Mouse (Mus musculus): ENCODE measurements around the gene Slx4ip.

Slx4ip gene

DNA sequence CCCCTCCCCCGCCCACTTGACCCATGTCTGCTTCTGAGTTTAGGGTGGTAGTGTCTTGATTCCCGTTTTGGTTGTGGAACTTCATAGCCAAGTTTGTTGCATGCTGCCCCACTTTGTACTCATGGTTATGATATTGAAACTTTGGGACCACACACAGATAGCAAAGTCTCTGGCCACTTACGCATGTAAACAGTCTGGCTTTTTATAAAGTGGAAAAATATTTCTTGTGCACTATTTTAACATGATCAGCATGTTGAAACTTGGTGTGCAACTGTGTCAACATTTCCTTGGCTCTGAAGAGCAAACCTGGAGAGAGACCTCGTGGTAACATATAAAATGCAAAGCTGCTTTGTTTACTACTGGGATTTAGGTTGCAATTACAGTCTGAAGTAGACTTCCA is 56.5 kb downstream of the Slx4ip start:
- DNase-seq (ENCODE audit: extremely low spot score): no peak

DNA sequence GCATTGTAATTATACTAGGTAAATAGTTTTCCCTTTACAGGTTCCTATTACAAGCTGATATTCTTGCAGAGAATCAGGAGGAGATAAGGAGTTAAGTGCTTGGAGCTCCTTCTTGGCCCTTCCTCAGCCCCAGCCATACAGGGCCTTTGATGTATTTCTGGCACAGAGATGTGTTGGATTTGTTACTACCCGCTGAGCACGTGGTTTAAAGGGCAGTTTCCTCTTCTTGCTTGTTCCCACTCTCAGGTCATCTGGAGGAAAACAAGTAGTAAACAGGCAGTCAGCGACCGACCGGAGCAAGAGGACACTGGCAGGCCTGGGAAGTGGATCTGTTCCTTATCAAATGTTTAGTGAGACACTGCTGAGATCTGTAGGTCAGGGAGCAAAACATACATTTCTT is 56.9 kb downstream of the Slx4ip start:
- DNase-seq (ENCODE audit: extremely low spot score): no peak

DNA sequence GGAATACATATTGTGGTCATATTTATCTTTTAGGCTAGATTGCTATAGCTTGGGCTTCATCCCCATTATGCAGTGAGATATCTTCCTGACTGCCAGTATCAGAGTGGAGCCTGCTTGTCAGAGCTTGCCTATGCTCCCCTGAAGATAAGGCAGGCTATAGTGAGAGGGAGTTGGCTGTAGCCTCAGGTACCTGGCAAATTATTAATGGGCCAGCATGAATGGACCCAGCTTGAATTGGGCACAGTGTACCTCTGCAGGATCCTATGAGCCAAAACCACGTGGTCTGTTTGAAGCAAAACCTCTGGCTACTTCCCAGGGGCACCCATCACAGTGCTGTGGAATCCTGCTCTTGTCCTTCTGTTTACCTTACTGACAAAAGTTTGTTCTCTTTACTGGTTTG is 61.2 kb downstream of the Slx4ip start:
- DNase-seq (ENCODE audit: extremely low spot score): no peak

DNA sequence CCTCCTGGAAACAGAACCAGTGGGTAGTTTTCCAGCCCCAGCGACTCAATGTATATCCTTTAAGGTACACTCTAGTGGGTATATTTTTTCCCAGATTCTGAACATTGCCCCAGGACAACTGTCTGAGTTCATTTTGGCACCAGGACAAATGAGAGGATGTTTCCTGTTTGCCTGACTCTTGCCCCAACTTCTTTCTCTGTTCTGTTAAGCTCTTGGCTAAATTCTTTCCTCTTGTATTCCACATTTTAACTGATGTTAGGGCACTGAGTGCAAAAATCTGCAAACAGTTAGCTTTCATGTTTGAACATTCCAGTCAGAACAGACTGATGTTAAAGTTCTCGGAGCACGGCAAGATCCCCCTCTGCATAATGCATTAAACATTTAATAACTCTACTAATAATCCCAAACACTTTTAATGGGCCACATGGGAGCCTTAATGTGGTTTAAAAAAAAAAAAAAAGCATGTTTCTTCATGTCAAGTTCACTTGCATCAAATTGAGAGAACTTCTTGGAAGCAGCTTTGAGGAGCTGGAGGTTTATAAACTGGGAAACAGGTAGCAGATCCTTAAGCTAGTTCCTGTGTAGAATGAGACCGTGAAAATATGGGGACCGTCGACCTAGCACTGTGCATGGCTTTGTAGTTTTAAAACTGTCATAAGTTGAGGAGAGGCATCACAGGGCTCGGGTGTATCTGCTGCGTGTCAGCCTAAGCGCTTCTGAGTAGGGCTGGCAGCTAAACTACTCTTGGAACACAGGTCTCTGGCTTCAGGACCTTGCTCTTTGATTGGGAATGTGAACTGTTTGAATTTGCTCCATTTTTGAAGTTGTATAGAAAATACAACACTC is 64.9 kb downstream of the Slx4ip start:
- DNase-seq (ENCODE audit: extremely low spot score): no peak

DNA sequence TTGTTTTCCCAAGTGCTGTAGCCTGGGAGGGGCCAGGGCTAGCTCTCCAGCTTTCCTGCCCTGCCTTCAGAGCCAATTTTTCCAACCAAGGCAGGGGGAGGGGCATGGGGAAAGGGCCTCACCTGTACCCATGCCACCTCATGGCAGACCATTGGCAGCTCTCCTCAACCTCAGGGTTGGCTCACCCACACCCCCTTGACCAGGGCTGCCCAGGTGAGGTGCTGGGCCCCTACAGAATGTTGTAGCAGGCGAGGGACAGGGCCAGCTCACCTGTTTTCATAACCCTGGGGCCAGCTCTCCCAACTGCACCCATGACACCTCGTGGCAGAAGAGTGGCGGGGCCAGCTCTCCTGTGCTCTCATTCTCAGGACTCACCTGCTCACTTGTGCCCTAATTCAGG is 67.7 kb downstream of the Slx4ip start:
- no peak for DNase-seq (ENCODE audit: extremely low spot score)

DNA sequence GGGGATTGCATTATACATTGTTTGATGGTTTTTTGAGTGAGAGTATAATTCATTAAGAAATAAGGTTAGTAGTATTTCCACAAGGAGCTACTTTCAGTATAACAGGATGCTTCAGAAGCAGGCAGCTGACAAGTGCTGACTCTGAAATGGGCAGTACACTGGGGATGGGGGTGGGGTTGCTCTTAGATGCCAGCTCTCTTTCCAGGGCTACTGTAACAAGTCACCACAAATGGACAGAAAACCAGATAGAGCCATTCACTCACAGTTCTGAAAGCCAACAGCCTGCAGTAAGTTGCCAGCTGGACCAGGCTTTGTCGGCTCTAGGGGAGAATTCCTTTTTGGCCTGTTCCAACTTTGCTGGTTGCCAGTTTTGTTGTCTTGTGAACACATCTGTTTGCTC is 84.8 kb downstream of the Slx4ip start:
- no peak for DNase-seq (ENCODE audit: extremely low spot score)

DNA sequence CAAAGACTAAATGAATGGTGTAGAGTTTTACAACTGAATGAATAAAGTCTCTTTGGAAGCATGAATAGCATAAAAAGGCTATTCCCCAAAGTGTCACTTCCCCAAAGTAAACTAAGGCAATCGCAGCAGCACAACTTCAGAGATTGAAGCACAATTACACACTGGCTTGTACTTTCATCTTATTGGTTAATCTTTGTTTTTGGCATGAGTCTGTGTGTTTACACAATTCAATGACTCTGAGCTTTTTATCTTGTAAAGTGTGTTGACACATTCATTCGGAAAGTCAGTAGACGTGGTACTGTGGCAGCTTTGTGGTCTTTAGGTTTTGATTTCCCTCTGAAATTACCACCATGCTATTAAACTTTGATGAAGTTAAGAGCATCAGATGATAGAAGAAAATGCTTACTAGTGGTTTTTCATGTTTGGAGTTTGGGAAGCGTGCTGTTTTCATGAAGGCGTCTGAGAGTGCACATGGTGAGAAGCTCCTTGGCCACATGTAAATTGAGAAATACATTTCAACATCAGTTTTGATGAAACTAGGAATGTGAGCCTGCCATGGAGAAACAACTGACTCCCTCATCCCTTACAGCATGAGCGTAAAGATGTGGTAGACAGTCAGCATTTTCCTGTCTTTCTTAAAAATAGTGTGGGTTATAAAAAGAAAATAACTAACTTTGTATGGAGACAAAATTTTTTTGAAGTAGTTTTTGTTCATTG is 88.2 kb downstream of the Slx4ip start:
- DNase-seq (ENCODE audit: extremely low spot score): no peak

DNA sequence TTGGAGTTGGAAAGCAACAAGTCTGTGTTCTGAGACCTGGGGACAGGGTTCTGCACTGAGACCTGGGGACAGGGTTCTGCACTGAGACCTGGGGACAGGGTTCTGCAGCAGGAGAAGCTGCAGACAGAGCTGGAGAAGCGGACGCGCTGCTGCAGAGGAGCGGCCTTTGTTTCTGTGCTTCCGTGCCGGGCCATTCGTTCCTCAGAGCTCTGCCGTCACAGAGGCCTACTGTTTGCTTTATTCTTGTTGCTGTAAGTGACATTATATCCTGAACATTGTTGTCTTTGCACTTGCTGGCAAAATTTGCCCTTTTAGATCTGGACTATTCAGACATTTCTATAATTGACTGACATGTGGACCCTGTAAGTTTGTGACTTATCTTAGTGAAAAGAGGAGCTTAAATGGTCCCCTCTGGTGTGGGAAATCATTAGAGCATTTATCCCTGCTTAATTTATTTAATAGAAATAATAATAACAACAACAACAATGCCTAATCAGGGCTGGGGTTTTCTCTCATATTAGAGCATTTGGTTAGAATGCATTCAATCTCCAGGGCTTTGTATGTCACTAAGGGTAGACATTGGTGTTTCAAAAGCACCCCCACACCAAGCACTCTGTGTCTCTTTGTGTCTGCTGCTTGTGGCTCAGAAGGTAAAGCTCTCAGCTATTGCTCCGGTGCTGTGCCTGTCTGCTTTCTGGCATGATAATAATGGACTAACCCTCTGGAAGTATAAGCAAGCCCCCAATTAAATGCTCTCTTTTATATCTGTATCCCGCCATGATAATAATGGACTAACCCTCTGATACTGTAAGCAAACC is 90.3 kb downstream of the Slx4ip start:
- no peak for DNase-seq (ENCODE audit: extremely low spot score)

DNA sequence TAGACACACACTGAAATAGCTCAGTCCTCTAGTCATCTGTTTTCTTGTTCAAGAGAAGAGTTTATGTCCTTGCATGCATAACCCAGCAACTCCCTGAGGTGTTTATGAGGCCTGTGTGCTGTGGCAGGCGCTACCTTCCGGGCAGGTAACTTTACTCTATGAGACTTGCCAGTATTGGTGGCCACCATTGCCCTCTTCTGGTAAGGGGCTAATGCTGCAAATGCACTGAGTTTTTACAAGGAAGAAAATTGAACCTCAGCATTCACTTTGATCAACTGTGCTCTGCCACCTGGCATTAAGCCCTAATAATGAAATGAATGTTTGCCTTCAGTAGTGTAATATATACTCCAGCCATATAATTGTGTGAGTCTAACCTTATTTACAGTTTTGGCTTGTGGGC is 92.9 kb downstream of the Slx4ip start:
- no peak for DNase-seq (ENCODE audit: extremely low spot score)

DNA sequence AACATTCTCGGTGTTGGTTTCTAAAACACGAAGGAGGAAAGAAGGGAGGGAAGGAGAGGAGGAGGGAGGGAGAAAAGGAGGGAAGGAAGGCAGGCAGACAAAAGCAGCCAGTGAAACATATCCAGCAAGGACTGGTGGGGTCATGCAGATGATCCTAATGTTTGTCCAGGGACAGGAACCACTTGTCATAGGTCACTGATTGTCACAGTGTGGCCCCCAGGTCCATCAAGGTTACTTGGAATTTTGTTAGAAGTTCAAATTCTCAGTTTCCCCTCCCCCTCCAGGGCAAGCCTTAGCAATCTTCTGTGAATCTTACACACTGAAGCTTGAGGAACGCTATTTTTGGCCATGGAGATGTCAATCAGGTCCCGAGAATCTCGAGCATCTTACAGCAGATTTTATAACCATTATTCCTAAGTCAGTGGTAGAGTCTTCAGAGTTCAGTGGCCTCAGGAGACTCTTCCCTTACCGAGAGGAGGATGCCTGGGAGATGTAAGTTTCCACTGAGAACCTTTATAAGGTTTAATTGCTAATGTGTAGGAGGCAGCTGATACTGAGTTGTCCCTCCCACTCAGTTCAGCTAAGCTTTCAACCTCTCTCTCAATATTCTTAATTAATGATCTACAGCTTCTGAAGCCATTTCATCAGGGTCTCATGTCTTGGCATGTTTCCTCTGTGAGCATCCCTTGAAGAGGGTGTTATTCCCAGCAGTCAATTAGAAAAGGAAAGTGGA is 95.1 kb downstream of the Slx4ip start:
- no peak for DNase-seq (ENCODE audit: extremely low spot score)

DNA sequence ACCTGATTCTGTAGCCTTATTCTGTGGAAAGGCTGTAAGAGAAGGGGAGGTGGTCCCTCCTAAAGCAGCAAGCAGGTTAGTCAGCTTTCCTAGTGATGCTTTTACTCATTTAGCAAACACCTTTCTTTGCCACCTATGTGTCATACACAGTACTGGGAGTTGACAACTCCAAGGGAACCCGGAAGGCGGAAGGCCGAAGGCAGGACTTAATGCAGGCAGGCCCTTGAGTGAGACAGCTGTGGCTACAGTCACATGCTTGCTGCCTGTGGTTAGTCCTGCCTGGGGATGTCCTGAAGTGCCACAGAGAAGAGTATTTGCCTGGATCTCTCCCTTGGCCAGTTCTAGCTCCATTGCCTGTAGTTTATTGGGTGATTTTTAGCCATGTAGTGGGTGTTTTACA is 102.1 kb downstream of the Slx4ip start:
- DNase-seq (ENCODE audit: extremely low spot score): no peak

DNA sequence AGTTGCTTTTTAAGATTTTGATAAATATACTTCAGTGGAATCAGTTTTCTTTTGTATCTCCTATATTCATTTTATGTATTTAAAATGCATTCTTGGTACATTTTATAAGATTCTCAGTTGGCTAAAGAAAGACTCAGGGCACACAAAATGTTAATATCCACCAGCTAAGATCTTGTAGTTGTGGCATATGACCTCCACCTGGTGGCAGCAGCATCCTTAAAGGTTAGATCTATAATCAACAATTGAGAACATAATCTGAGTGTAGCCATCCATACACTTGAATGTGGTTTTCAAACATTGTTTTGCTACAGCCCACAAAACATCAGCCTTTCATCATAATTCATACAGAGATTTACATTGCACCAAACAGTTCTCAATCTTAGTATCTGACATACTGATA is 106.1 kb downstream of the Slx4ip start:
- DNase-seq (ENCODE audit: extremely low spot score): no peak

DNA sequence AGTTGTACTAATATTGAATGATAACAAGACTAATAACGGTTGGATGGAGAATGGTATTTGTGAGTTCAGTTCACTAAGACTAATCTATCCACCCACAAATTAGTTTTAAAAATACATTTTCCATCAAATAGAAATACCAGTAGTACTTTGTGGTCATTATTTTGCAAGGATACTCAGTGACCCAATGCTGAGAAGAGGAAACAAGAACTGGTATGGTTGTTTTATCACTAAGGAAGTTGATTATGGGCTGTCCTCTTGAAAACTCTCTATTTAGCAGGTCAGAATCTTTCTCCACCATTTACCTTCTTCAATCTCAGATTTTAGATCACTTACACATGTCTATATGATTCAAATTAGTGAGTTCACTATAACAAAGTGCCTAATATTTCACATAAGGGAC is 111.0 kb downstream of the Slx4ip start:
- no peak for DNase-seq (ENCODE audit: extremely low spot score)

DNA sequence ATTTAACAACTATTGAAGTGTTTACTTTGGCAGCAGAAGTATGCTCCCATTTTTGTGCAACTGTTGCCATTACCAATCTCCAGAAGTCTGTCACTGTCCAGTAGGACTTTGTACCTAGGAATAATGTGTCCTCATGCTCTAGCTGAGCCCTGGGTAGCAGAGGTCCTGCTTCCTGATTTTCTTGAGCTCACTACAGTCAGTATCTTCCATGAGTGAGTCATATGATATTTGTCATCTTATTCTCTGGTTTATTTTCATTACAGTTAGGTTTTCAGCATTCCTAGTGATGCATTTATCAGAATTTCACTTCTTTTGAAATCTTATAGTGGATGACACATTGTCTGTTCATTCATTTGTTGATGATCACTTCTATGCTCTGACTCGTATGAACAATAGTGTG is 115.6 kb downstream of the Slx4ip start:
- DNase-seq (ENCODE audit: extremely low spot score): no peak

DNA sequence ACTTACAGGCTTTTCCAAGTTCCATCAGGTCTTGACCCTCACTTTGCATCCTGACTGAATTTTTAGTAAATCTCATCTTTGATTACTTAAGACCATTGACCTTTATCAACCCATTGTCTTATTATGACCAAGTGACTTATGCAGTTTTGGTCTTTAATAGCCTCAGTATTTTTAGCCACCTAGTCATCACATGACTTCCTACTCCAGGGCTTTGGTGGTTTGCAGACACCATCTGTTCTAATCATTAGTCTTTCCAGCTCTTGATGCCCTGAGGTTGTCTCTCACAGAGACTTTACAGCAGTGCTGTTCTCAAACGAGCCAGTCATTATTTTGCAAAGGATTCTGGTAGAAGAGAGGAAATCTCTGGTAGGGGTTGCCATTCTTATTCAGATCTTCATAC is 121.0 kb downstream of the Slx4ip start:
- DNase-seq (ENCODE audit: extremely low spot score): no peak

DNA sequence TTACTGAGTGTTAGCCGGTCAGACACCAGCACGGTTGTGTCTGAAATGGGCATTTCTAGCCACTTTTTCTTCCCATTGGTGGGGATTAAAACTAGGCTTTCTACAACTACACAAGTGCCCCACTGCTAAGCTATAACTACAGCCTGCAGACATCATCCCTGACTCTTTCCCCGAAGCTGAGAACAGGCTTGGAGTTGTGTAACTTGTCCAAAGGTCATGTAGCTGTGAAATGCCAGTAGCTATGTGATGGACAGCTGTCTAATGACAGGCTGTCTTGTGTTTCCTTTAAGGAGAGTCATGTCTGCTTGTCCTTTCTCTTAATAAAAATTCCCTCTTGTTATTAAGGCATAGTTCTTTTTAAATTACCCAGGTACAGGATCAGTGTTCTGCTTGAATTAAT is 122.1 kb downstream of the Slx4ip start:
- DNase-seq (ENCODE audit: extremely low spot score): no peak

DNA sequence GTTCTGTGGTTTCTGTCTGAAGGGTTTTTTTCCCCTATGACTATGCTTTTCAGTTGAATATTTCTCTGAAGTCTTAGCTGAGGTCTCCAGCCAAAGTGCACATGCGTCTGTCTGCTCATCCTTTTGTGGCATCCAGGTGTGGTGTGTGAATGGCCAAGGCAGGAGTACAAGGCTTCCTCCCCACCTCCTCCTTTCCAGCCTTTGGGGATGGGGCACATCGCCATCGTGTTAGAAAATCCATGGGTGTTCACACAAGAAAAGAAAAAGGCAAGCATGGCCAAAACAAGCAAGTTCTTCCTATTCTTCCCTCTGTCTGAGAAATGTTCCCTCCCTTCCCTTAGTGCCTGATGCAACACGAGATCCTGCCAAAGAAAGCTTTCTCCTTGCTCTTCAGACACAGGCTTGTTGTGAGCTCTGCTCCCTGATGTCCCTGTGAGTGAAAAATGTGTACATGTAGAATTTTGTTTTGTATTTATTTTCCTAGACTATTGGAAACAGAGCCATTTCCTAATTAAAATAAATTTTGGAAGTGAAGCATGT is 122.9 kb downstream of the Slx4ip start:
- no peak for DNase-seq (ENCODE audit: extremely low spot score)

DNA sequence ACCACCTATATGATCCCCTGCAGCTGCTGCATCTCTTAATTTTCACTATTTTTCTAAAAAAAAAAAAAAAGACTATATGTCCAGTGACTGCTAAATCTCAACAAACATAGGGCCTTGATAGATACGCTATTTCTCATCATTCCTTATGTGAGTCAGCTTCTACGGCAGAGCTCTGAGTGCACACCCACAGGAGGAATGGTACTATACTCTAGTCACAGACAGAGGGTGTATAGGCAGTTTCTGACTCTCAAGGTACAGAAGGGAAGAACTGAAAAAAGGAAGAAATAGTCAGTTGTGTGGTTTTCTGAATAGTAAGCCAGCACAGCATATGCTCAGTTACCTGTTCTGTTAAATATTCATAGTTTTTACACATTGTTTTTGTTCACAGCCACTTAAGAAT is 123.4 kb downstream of the Slx4ip start:
- DNase-seq (ENCODE audit: extremely low spot score): no peak

DNA sequence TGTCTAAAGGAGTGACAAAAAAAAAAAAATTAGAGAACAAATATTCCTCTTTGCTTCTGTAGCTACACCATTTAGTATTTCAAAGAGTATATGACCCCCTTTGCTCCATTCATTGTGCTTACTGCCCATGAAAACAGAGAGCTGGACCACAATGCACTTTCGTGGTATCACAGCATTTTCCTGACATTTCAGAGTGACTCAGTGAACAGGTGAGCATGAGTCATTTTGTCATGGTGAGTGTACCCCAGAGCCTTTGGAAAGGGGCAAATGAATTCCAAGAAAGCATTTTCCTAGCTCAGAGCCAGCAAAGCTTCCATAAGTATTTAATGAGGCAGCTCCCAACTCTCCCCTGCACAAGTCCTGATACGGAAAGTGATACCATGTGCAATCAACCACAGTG is 153.1 kb downstream of the Slx4ip start:
- DNase-seq (ENCODE audit: extremely low spot score): no peak

DNA sequence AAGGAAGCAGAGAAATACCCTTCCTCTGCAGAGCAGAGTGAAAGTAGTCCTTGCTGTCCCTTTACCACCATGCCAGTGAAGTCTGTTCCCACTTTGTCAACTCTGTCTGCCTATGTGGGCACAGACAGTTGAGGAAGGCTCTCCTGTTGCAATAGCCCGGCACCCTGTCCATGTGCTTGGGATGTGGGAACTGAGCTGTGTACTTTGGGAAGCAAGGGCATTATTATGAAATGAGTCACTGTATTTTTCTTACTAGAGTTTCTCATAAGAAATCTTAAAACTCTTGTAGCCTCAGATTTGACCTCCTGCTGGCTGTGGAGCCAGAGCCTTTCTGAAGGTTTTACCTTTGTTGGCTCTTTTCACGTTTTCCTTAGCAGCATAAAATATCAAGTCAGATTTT is 158.3 kb downstream of the Slx4ip start:
- DNase-seq (ENCODE audit: extremely low spot score): no peak

DNA sequence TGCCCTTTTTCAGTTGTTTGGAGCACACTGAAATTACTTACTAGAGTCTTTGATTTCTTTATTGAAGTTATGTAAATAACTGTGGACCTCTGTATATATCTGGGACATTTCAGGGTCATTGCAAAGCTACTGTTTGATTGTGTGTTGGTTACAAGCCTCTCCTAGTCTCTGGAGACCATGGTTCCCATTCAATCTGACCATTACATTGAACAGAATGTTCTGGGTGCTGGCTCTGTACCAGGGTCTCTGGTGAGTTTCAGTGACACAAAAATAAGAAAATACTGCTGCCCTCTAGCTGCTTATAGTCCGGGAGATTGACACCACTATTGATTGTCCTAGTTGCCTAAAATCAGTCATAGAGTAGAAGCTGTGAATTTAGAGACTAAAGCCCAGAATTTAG is 158.9 kb downstream of the Slx4ip start:
- no peak for DNase-seq (ENCODE audit: extremely low spot score)

DNA sequence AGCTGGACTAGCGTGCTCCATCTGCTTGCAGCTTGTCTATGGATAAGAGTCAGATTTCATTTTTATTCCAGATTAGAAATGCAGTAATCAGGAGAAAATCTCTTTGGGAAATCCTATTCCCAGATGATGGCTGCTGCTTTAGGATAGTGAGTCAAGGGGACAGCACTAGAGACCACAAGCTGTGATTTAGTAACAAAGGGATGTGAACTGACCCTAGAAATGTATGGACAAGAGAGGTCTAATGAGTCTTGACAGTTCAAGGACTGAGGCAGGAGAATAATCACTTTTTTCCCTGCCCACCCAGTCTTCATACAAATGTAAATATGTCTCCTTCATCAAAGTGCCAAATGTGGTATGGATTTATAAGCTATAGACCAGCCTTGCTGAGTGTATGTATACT is 172.8 kb downstream of the Slx4ip start:
- no peak for DNase-seq (ENCODE audit: extremely low spot score)
